Mouse (Mus musculus): Measurements from ENCODE around the gene Top1. TPM values are rescaled to one million over a fixed set of nuclear protein-coding genes. Genes with fewer than 3 reads are reported as not detected.

The Top1 gene
- polyA plus RNA-seq, 1 experiment: 53.1 TPM

- WGBS: 20% methylated on average over 11 of the region's 11 CpGs
- TF ChIP-seq POLR2A (IDR thresholded peaks at IDR 0.05; ENCODE audit: borderline replicate concordance, control insufficient read depth, low read depth, low read length): no peak
- TF ChIP-seq CTCF (IDR thresholded peaks at IDR 0.05; ENCODE audit: control insufficient read depth, insufficient read depth, low read length): no peak
- Histone ChIP-seq H3K4me3 (replicated peaks; ENCODE audit: control insufficient read depth, low read depth, low read length) (no peak overlapping the region), H3K4me1 (ENCODE audit: control insufficient read depth, insufficient read depth, low read length) (no peaks in the 10 kb centered on the region), H3K27ac (ENCODE audit: control insufficient read depth, insufficient read depth, low read depth, low read length, poor library complexity) (peak overlapping the region; percentile 40; the same call in 1 of the 2 replicates)
Observed at GRCm38 (mm10) chr2:160627207-160628025, 18.3 kb upstream of the Top1 start.

- TF ChIP-seq POLR2A (IDR thresholded peaks at IDR 0.05; ENCODE audit: borderline replicate concordance, control insufficient read depth, low read depth, low read length) (no peak), CTCF (IDR thresholded peaks at IDR 0.05; ENCODE audit: control insufficient read depth, insufficient read depth, low read length) (no peak)
- H3K4me1 ChIP-seq (ENCODE audit: control insufficient read depth, insufficient read depth, low read length): no peaks in the 10 kb centered on the region
- no peak overlapping the region for H3K27ac ChIP-seq (ENCODE audit: control insufficient read depth, insufficient read depth, low read depth, low read length, poor library complexity)
- no peak overlapping the region for H3K4me3 ChIP-seq (replicated peaks; ENCODE audit: control insufficient read depth, low read depth, low read length)
- WGBS: 75% methylated on average over 4 of the region's 5 CpGs
Observed at GRCm38 (mm10) chr2:160628055-160628454, 17.6 kb upstream of the Top1 start.

- WGBS: 89% methylated on average over 12 of the region's 12 CpGs
- no peak for TF ChIP-seq CTCF (IDR thresholded peaks at IDR 0.05; ENCODE audit: control insufficient read depth, insufficient read depth, low read length)
- TF ChIP-seq POLR2A (IDR thresholded peaks at IDR 0.05; ENCODE audit: borderline replicate concordance, control insufficient read depth, low read depth, low read length): no peak
- Histone ChIP-seq H3K27ac (ENCODE audit: control insufficient read depth, insufficient read depth, low read depth, low read length, poor library complexity) (no peak overlapping the region), H3K4me3 (replicated peaks; ENCODE audit: control insufficient read depth, low read depth, low read length) (no peak overlapping the region), H3K4me1 (ENCODE audit: control insufficient read depth, insufficient read depth, low read length) (no peaks in the 10 kb centered on the region)
Observed at GRCm38 (mm10) chr2:160628666-160629527, 16.8 kb upstream of the Top1 start.

- Histone ChIP-seq H3K27ac (ENCODE audit: control insufficient read depth, insufficient read depth, low read depth, low read length, poor library complexity) (no peak overlapping the region), H3K4me1 (ENCODE audit: control insufficient read depth, insufficient read depth, low read length) (no peaks in the 10 kb centered on the region), H3K4me3 (replicated peaks; ENCODE audit: control insufficient read depth, low read depth, low read length) (no peak overlapping the region)
- 82% methylated on average over 8 of the region's 8 CpGs for WGBS
- TF ChIP-seq CTCF (IDR thresholded peaks at IDR 0.05; ENCODE audit: control insufficient read depth, insufficient read depth, low read length) (no peak), POLR2A (IDR thresholded peaks at IDR 0.05; ENCODE audit: borderline replicate concordance, control insufficient read depth, low read depth, low read length) (no peak)
Observed at GRCm38 (mm10) chr2:160629528-160629830, 16.2 kb upstream of the Top1 start.

- Histone ChIP-seq H3K4me1 (ENCODE audit: control insufficient read depth, insufficient read depth, low read length) (no peaks in the 10 kb centered on the region), H3K27ac (ENCODE audit: control insufficient read depth, insufficient read depth, low read depth, low read length, poor library complexity) (no peak overlapping the region), H3K4me3 (replicated peaks; ENCODE audit: control insufficient read depth, low read depth, low read length) (no peak overlapping the region)
- WGBS: 84% methylated on average over 9 of the region's 9 CpGs
- TF ChIP-seq POLR2A (IDR thresholded peaks at IDR 0.05; ENCODE audit: borderline replicate concordance, control insufficient read depth, low read depth, low read length) (no peak), CTCF (IDR thresholded peaks at IDR 0.05; ENCODE audit: control insufficient read depth, insufficient read depth, low read length) (no peak)
Observed at GRCm38 (mm10) chr2:160630872-160631597, 14.7 kb upstream of the Top1 start.

- no peaks in the 10 kb centered on the region for H3K4me1 ChIP-seq (ENCODE audit: control insufficient read depth, insufficient read depth, low read length)
- 84% methylated on average over 13 of the region's 13 CpGs for WGBS
- no peak overlapping the region for H3K4me3 ChIP-seq (replicated peaks; ENCODE audit: control insufficient read depth, low read depth, low read length)
- H3K27ac ChIP-seq (ENCODE audit: control insufficient read depth, insufficient read depth, low read depth, low read length, poor library complexity): no peak overlapping the region
- TF ChIP-seq POLR2A (IDR thresholded peaks at IDR 0.05; ENCODE audit: borderline replicate concordance, control insufficient read depth, low read depth, low read length) (no peak), CTCF (IDR thresholded peaks at IDR 0.05; ENCODE audit: control insufficient read depth, insufficient read depth, low read length) (no peak)
Observed at GRCm38 (mm10) chr2:160639911-160640717, 5.6 kb upstream of the Top1 start.

- Histone ChIP-seq H3K4me1 (ENCODE audit: control insufficient read depth, insufficient read depth, low read length) (no peaks in the 10 kb centered on the region), H3K27ac (ENCODE audit: control insufficient read depth, insufficient read depth, low read depth, low read length, poor library complexity) (no peak overlapping the region), H3K4me3 (replicated peaks; ENCODE audit: control insufficient read depth, low read depth, low read length) (no peak overlapping the region)
- 65% methylated on average over 2 of the region's 2 CpGs for WGBS
- no peak for TF ChIP-seq CTCF (IDR thresholded peaks at IDR 0.05; ENCODE audit: control insufficient read depth, insufficient read depth, low read length)
- no peak for TF ChIP-seq POLR2A (IDR thresholded peaks at IDR 0.05; ENCODE audit: borderline replicate concordance, control insufficient read depth, low read depth, low read length)
Observed at GRCm38 (mm10) chr2:160641176-160641575, 4.5 kb upstream of the Top1 start.

Measured in bone marrow, adult 2 months (tissue).